In genomic region chr7:65371765-65372164, GRCm38 (mm10) we compare ENCODE assay signal across 8 mouse cellular contexts.
DNase-seq lines count a peak whose midpoint lies in the region; ATAC-seq and TF ChIP-seq lines count a peak whose summit lies in the region.

No protein-coding gene starts in this region.

- no peaks in the 10 kb centered on the region for H3K27me3 ChIP-seq in heart, embryonic 10.5 days (ENCODE audit: insufficient read depth, poor library complexity, severe bottlenecking)
- H3K27me3 ChIP-seq in C2C12 (ENCODE audit: control insufficient read depth, insufficient read depth, insufficient read length): no peaks in the 10 kb centered on the region
- no peaks in the 10 kb centered on the region for H3K27me3 ChIP-seq in forebrain, embryonic 16.5 days (replicated peaks; ENCODE audit: control insufficient read depth, insufficient read depth, low read length)
- peaks cover 55% of the 10 kb centered on the region for H3K27me3 ChIP-seq in liver, embryonic 14.5 days (ENCODE audit: control insufficient read depth, insufficient read depth, low read length)

- H3K4me1 ChIP-seq in heart, embryonic 10.5 days: peaks cover 48% of the 10 kb centered on the region
- H3K4me1 ChIP-seq in forebrain, embryonic 16.5 days (replicated peaks; ENCODE audit: control insufficient read depth, insufficient read depth, low read length): peaks cover 11% of the 10 kb centered on the region
- H3K4me1 ChIP-seq in liver, embryonic 14.5 days (replicated peaks; ENCODE audit: control insufficient read depth in 2 of 2, insufficient read depth in 2 of 2, low read length in 1 of 2): peaks cover 0 to 7% of the 10 kb centered on the region in 2 experiments; a peak in 1 of 4 replicates

- no peak for TF ChIP-seq CTCF in C2C12 (IDR thresholded peaks at IDR 0.05; ENCODE audit: control insufficient read depth, insufficient read depth, insufficient read length)
- no peak for TF ChIP-seq CTCF in liver, embryonic 14.5 days (IDR thresholded peaks at IDR 0.05; ENCODE audit: low read depth)

- H3K9me3 ChIP-seq in heart, embryonic 10.5 days: no peaks in the 10 kb centered on the region
- H3K9me3 ChIP-seq in forebrain, embryonic 16.5 days (ENCODE audit: control insufficient read depth, low read length): no peaks in the 10 kb centered on the region
- H3K9me3 ChIP-seq in liver, embryonic 14.5 days (ENCODE audit: control insufficient read depth, low read length): no peaks in the 10 kb centered on the region

- H3K79me3 ChIP-seq in C2C12 (ENCODE audit: low read depth): peaks cover 36% of the 10 kb centered on the region

- peaks cover 38% of the 10 kb centered on the region for H3K79me2 ChIP-seq in C2C12 (ENCODE audit: control insufficient read depth, insufficient read depth)

- peak overlapping the region; percentile 4 for H3ac ChIP-seq in C2C12 (ENCODE audit: control insufficient read depth, insufficient read length, low read depth)

- TF ChIP-seq EP300 in liver, embryonic 14.5 days (IDR thresholded peaks at IDR 0.05; ENCODE audit: low read depth): no peak

- peak overlapping the region; percentile 72 for H3K9ac ChIP-seq in forebrain, embryonic 16.5 days (replicated peaks; ENCODE audit: low read depth, low read length)
- no peak overlapping the region for H3K9ac ChIP-seq in liver, embryonic 14.5 days (replicated peaks)

- WGBS in heart, embryonic 10.5 days: 31% methylated on average over 6 of the region's 6 CpGs
- 39% methylated on average over 6 of the region's 6 CpGs for WGBS in forebrain, embryonic 16.5 days
- 21% methylated on average over 6 of the region's 6 CpGs for WGBS in liver, embryonic 14.5 days (ENCODE audit: insufficient replicate concordance)

- H3K4me2 ChIP-seq in forebrain, embryonic 16.5 days (ENCODE audit: low read length): peak overlapping the region; percentile 87
- H3K4me2 ChIP-seq in liver, embryonic 14.5 days (ENCODE audit: low read depth): peak overlapping the region; percentile 60

- ATAC-seq in forebrain, embryonic 16.5 days: peak; percentile 1; the same call in 1 of the 2 replicates
- no peak for ATAC-seq in liver, embryonic 14.5 days (ENCODE audit: insufficient read depth)

- DNase-seq in heart, embryonic 10.5 days (ENCODE audit: low spot score): no peak
- no peak for DNase-seq in heart, postnatal 4 days
- no peak for DNase-seq in liver, embryonic 14.5 days (ENCODE audit: low read depth in 3 of 3, low spot score in 3 of 3)
- no peak for DNase-seq in yolk sac, embryonic 10.5 days (ENCODE audit: low spot score)
- DNase-seq in ovary, postnatal 10 days (ENCODE audit: low spot score): no peak
- no peak for DNase-seq in thymus, postnatal 10 days (ENCODE audit: low spot score in 2 of 2)

- peak overlapping the region; percentile 96 for H3K4me3 ChIP-seq in heart, embryonic 10.5 days
- peak overlapping the region; percentile 68 for H3K4me3 ChIP-seq in C2C12 (ENCODE audit: insufficient read depth, poor library complexity, severe bottlenecking)
- H3K4me3 ChIP-seq in forebrain, embryonic 16.5 days (replicated peaks; ENCODE audit: low read length): peak overlapping the region; percentile 88
- H3K4me3 ChIP-seq in liver, embryonic 14.5 days (ENCODE audit: insufficient read depth in 1 of 2, low read depth in 2 of 2, low read length in 2 of 2): peak overlapping the region in 1 of 2 experiments; percentile 61; a peak in 1 of 4 replicates

- no peaks in the 10 kb centered on the region for H3K36me3 ChIP-seq in heart, embryonic 10.5 days
- H3K36me3 ChIP-seq in C2C12 (ENCODE audit: control insufficient read depth, insufficient read depth): no peaks in the 10 kb centered on the region
- no peaks in the 10 kb centered on the region for H3K36me3 ChIP-seq in forebrain, embryonic 16.5 days (ENCODE audit: control insufficient read depth, insufficient read depth)
- no peaks in the 10 kb centered on the region for H3K36me3 ChIP-seq in liver, embryonic 14.5 days (replicated peaks; ENCODE audit: control insufficient read depth, insufficient read depth, low read depth)

- peak overlapping the region; percentile 99 for H3K27ac ChIP-seq in heart, embryonic 10.5 days
- peak overlapping the region; percentile 82 for H3K27ac ChIP-seq in forebrain, embryonic 16.5 days (ENCODE audit: low read length)
- H3K27ac ChIP-seq in liver, embryonic 14.5 days: no peak overlapping the region

TF ChIP-seq in C2C12, 6 proteins besides CTCF, POLR2A, EP300 and RAD21:
- no peak for TF ChIP-seq MYOD1 (IDR thresholded peaks at IDR 0.05; ENCODE audit: control insufficient read depth, insufficient read length, low read depth)
- no peak for TF ChIP-seq MYOG (IDR thresholded peaks at IDR 0.05; ENCODE audit: control insufficient read depth, extremely low read depth, insufficient read length)
- no peak for TF ChIP-seq FOSL1 (IDR thresholded peaks at IDR 0.05; ENCODE audit: insufficient read depth, low read length, poor library complexity, severe bottlenecking)
- no peak for TF ChIP-seq CEBPB (IDR thresholded peaks at IDR 0.05; ENCODE audit: low read depth)
- TF ChIP-seq MAX (IDR thresholded peaks at IDR 0.05): no peak
- TF ChIP-seq USF1 (IDR thresholded peaks at IDR 0.05; ENCODE audit: low read depth): no peak
